Mouse (Mus musculus): Measurements from ENCODE around the gene Gli3. TPM values are rescaled to one million over a fixed set of nuclear protein-coding genes. Genes with fewer than 3 reads are reported as not detected.

The Gli3 gene
- polyA plus RNA-seq, 1 experiment from 2014 or later: 0.22 TPM

DNA sequence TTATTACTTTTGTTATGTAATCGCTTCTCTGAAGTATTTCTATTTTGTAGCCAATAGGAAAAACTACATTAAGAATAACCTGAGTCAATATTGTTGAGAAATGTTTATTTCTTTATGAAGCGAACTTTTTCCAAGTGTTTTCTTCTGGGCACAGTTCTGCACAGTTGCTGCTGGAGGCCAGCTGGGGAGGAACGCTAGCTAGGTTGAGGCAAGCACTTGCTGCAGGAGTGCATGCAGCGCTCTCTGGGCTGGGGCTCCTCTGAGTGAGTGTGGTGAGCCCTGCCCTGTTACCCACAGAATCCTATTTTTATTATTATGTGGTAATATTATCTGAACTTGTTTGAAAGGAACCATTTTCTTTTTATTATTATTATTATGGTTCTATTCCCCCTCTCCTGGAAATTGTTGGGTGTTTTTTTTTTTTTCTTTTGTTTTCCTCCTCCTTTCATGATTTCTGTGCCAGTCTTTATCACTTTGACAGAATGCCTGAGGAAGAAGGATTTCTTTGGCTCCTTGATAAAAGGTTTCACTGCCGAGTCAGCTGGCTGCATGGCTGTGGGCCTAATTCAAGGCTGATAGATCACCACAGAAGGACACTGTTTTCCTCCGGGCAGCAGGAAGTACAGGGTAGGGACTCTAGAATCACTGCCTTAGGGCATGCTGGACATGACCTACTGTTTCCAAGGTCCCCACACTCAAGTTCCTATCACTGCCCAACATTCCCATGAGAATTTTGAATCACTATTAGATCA is 225.2 kb downstream of the Gli3 start:
- no peak overlapping the region for H3K4me3 ChIP-seq (ENCODE audit: low read depth, low read length)
- H3K9ac ChIP-seq (replicated peaks): no peak overlapping the region
- DNase-seq: no peak
- no peak for TF ChIP-seq CTCF (IDR thresholded peaks at IDR 0.05; ENCODE audit: low read depth)
- TF ChIP-seq EP300 (IDR thresholded peaks at IDR 0.05; ENCODE audit: low read depth): no peak
- H3K27ac ChIP-seq (ENCODE audit: low read depth): no peak overlapping the region
- H3K4me1 ChIP-seq (ENCODE audit: insufficient read depth): no peaks in the 10 kb centered on the region
- no peaks in the 10 kb centered on the region for H3K9me3 ChIP-seq (ENCODE audit: low read length)
- WGBS (ENCODE audit: insufficient replicate concordance): 79% methylated on average over 6 of the region's 6 CpGs
- no peaks in the 10 kb centered on the region for H3K36me3 ChIP-seq (replicated peaks; ENCODE audit: insufficient read depth, low read length)
- no peak overlapping the region for H3K4me2 ChIP-seq (ENCODE audit: low read depth, low read length)
- no peak for ATAC-seq
- no peaks in the 10 kb centered on the region for H3K27me3 ChIP-seq (ENCODE audit: insufficient read depth, low read length)

DNA sequence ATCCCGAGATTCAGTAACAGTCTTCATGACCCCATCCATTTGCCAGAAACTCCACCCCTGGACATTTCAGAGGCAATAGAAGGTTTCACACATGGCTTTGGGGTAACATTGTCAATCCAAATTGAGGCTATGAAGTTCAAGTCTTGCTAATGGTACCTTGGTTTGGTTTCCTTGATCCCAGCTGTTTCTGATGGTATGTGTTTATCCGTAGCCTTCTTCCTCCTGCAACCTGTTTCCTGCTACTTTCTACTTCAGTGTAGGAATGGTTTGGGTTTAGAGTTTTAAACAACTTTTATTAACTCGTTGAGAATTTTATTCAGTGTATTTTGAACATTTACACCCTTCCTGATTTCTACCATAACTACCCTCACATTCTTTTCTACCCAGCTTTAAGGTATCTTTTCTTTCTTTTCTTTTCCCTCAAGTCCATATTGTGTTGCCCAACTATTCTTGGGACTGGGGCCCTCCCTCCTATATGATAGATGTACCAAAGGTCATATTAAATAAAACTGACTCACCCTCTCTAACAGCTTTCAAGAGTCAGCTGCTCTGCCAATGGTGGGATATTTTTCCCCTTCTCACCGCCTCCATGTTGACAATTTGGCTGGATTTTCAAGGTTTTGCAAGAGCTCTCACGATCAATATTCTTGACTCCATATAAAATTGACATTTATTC is 225.9 kb downstream of the Gli3 start:
- Histone ChIP-seq H3K4me3 (ENCODE audit: low read depth, low read length) (no peak overlapping the region), H3K36me3 (replicated peaks; ENCODE audit: insufficient read depth, low read length) (no peaks in the 10 kb centered on the region), H3K4me2 (ENCODE audit: low read depth, low read length) (no peak overlapping the region), H3K9me3 (ENCODE audit: low read length) (no peaks in the 10 kb centered on the region), H3K27me3 (ENCODE audit: insufficient read depth, low read length) (no peaks in the 10 kb centered on the region), H3K4me1 (ENCODE audit: insufficient read depth) (no peaks in the 10 kb centered on the region), H3K27ac (ENCODE audit: low read depth) (no peak overlapping the region), H3K9ac (replicated peaks) (no peak overlapping the region)
- no peak for ATAC-seq
- DNase-seq: no peak
- 63% methylated on average over 5 of the region's 5 CpGs for WGBS (ENCODE audit: insufficient replicate concordance)
- TF ChIP-seq EP300 (IDR thresholded peaks at IDR 0.05; ENCODE audit: low read depth): no peak
- no peak for TF ChIP-seq CTCF (IDR thresholded peaks at IDR 0.05; ENCODE audit: low read depth)

- no peaks in the 10 kb centered on the region for H3K36me3 ChIP-seq (replicated peaks; ENCODE audit: insufficient read depth, low read length)
- H3K9ac ChIP-seq (replicated peaks): no peak overlapping the region
- H3K27ac ChIP-seq (ENCODE audit: low read depth): no peak overlapping the region
- no peak overlapping the region for H3K4me3 ChIP-seq (ENCODE audit: low read depth, low read length)
- WGBS (ENCODE audit: insufficient replicate concordance): 60% methylated on average over 5 of the region's 5 CpGs
- ATAC-seq (no peak), DNase-seq (no peak)
- H3K4me2 ChIP-seq (ENCODE audit: low read depth, low read length): no peak overlapping the region
- no peak for TF ChIP-seq EP300 (IDR thresholded peaks at IDR 0.05; ENCODE audit: low read depth)
- no peak for TF ChIP-seq CTCF (IDR thresholded peaks at IDR 0.05; ENCODE audit: low read depth)
- H3K9me3 ChIP-seq (ENCODE audit: low read length): no peaks in the 10 kb centered on the region
- H3K4me1 ChIP-seq (ENCODE audit: insufficient read depth): no peaks in the 10 kb centered on the region
- H3K27me3 ChIP-seq (ENCODE audit: insufficient read depth, low read length): no peaks in the 10 kb centered on the region
Observed at GRCm38 (mm10) chr13:15691751-15692464, 228.9 kb downstream of the Gli3 start.

- H3K27me3 ChIP-seq (ENCODE audit: insufficient read depth, low read length): no peaks in the 10 kb centered on the region
- H3K4me3 ChIP-seq (ENCODE audit: low read depth, low read length): no peak overlapping the region
- H3K27ac ChIP-seq (ENCODE audit: low read depth): no peak overlapping the region
- no peak for ATAC-seq
- no peak for DNase-seq
- no peaks in the 10 kb centered on the region for H3K9me3 ChIP-seq (ENCODE audit: low read length)
- no peak overlapping the region for H3K4me2 ChIP-seq (ENCODE audit: low read depth, low read length)
- no peaks in the 10 kb centered on the region for H3K4me1 ChIP-seq (ENCODE audit: insufficient read depth)
- TF ChIP-seq CTCF (IDR thresholded peaks at IDR 0.05; ENCODE audit: low read depth) (no peak), EP300 (IDR thresholded peaks at IDR 0.05; ENCODE audit: low read depth) (no peak)
- no peaks in the 10 kb centered on the region for H3K36me3 ChIP-seq (replicated peaks; ENCODE audit: insufficient read depth, low read length)
- H3K9ac ChIP-seq (replicated peaks): no peak overlapping the region
Observed at GRCm38 (mm10) chr13:15692465-15692809, 229.4 kb downstream of the Gli3 start.

DNA sequence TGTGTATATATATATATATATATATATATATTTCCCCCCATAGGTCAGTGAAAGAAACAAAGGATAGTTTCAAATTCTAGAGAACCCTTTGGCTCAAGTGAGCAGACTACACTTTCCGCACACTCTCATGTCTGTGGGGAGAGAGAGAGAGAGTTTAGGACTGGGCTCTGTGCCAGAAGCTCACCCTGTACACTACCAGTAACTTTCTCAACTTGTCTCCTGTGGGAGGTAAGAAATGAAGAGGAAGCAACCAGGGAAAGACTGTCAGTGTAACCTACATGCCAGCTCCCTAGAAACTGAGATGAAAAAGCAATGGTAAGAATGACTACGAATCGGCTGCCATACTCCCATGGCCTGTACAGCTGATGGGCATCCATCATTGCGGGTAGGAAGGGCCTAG is 235.2 kb downstream of the Gli3 start:
- no peak overlapping the region for H3K4me2 ChIP-seq (ENCODE audit: low read depth, low read length)
- 91% methylated on average over 4 of the region's 4 CpGs for WGBS (ENCODE audit: insufficient replicate concordance)
- H3K4me1 ChIP-seq (ENCODE audit: insufficient read depth): no peaks in the 10 kb centered on the region
- DNase-seq (no peak), ATAC-seq (no peak)
- H3K9ac ChIP-seq (replicated peaks): no peak overlapping the region
- H3K27ac ChIP-seq (ENCODE audit: low read depth): no peak overlapping the region
- H3K9me3 ChIP-seq (ENCODE audit: low read length): no peaks in the 10 kb centered on the region
- TF ChIP-seq EP300 (IDR thresholded peaks at IDR 0.05; ENCODE audit: low read depth) (no peak), CTCF (IDR thresholded peaks at IDR 0.05; ENCODE audit: low read depth) (no peak)
- no peak overlapping the region for H3K4me3 ChIP-seq (ENCODE audit: low read depth, low read length)
- H3K36me3 ChIP-seq (replicated peaks; ENCODE audit: insufficient read depth, low read length): no peaks in the 10 kb centered on the region
- no peaks in the 10 kb centered on the region for H3K27me3 ChIP-seq (ENCODE audit: insufficient read depth, low read length)

GRCm38 (mm10) chr13:15699116-15699515 is 236.1 kb downstream of the Gli3 start:
- H3K4me2 ChIP-seq (ENCODE audit: low read depth, low read length): no peak overlapping the region
- no peaks in the 10 kb centered on the region for H3K4me1 ChIP-seq (ENCODE audit: insufficient read depth)
- H3K4me3 ChIP-seq (ENCODE audit: low read depth, low read length): no peak overlapping the region
- ATAC-seq: no peak
- no peaks in the 10 kb centered on the region for H3K27me3 ChIP-seq (ENCODE audit: insufficient read depth, low read length)
- no peaks in the 10 kb centered on the region for H3K9me3 ChIP-seq (ENCODE audit: low read length)
- no peak for TF ChIP-seq EP300 (IDR thresholded peaks at IDR 0.05; ENCODE audit: low read depth)
- no peak for TF ChIP-seq CTCF (IDR thresholded peaks at IDR 0.05; ENCODE audit: low read depth)
- H3K27ac ChIP-seq (ENCODE audit: low read depth): no peak overlapping the region
- DNase-seq: no peak
- WGBS (ENCODE audit: insufficient replicate concordance): 80% methylated on average over 6 of the region's 6 CpGs
- H3K9ac ChIP-seq (replicated peaks): no peak overlapping the region
- H3K36me3 ChIP-seq (replicated peaks; ENCODE audit: insufficient read depth, low read length): no peaks in the 10 kb centered on the region
